ENCODE assay signal across 10 mouse cellular contexts in genomic region chr4:127416906-127417305, GRCm38 (mm10). TPM values are rescaled to one million over a fixed set of nuclear protein-coding genes. Genes with fewer than 3 reads are reported as not detected.
DNase-seq lines count a peak whose midpoint lies in the region; ATAC-seq lines count a peak whose summit lies in the region.
"Had no signal": no experiment of that assay in that cellular context is flagged by ENCODE, and none has a peak within 500 bp of the region (broad histone marks: within the 10 kb centered on the region; RNA-seq: fewer than 3 reads in every experiment).

No protein-coding gene starts in this region.

- DNase-seq in adrenal gland, postnatal 10 days: peak; percentile 32
- DNase-seq in adrenal gland, adult 2 months: no peak
- DNase-seq in kidney, postnatal 14 days: peak; percentile 10
- DNase-seq in kidney, adult 11 months: no peak
- DNase-seq in testis, postnatal 14 days (ENCODE audit: low spot score): peak; percentile 55
- DNase-seq in testis, postnatal 10 days (ENCODE audit: low spot score): no peak
- no peak for DNase-seq in retina, embryonic 14.5 days (ENCODE audit: low spot score)
- DNase-seq: right cerebral cortex, postnatal 14 days had no signal

- no peak for ATAC-seq in monocyte, adult 5-6 weeks (replicated peaks; ENCODE audit: insufficient number of reproducible peaks, low FRiP score, low TSS enrichment, poor library complexity, severe bottlenecking)

RNA-seq across cellular contexts. Expression of gene Gjb5, which starts 58.9 kb away (rescaled TPM):
- total RNA-seq in adrenal gland, postnatal 10 days (2021): under 1 TPM; 0.75 to 0.82 TPM
- under 1 TPM; 0.17 to 0.73 TPM for total RNA-seq in adrenal gland, adult 2 months (2021)
- polyA plus RNA-seq in adrenal gland, adult 2 months (2012; rRNA removed): 0.27 and 0.34 TPM in 2 replicates
- not detected in 3 replicates for total RNA-seq in monocyte, adult 5-6 weeks (2017)
- total RNA-seq: left cerebral cortex, adult 18-20 months had no signal

Comparison
In these comparisons a context has a peak if more than half of its experiments do, and no peak if none do; other contexts are left out.
1. DNase-seq: peak in adrenal gland, postnatal 10 days (single experiment), kidney, postnatal 14 days (single experiment) and testis, postnatal 14 days (single experiment); none in adrenal gland, adult 2 months (single experiment), kidney, adult 11 months (single experiment), testis, postnatal 10 days (single experiment) and retina, embryonic 14.5 days (single experiment).